Mouse (Mus musculus) cerebellum, adult 8-10 months (tissue): Measurements from ENCODE around the gene Exoc7.

ENCODE experiments used
- DNase-seq: peaks from one replicate; pipeline ENCODE4 v3.0.0; 2022

Gene Exoc7

GRCm38 (mm10) chr11:116274045-116274666 is 32.9 kb downstream of the Exoc7 start, which contains the start of gene Srp68:
Srp68 (minus strand) TSS chr11:116274217.
- DNase-seq = peak; percentile 90

GRCm38 (mm10) chr11:116273469-116274044 is 33.5 kb downstream of the Exoc7 start:
- DNase-seq = no peak

- no peak for DNase-seq
Measured at GRCm38 (mm10) chr11:116272589-116273468, 34.2 kb downstream of the Exoc7 start.

- DNase-seq = no peak
Measured at GRCm38 (mm10) chr11:116269560-116269959, 37.5 kb downstream of the Exoc7 start.

- no peak for DNase-seq
Measured at GRCm38 (mm10) chr11:116268313-116268712, 38.7 kb downstream of the Exoc7 start.

GRCm38 (mm10) chr11:116267637-116268036 is 39.4 kb downstream of the Exoc7 start:
- no peak for DNase-seq

GRCm38 (mm10) chr11:116265850-116266249 is 41.2 kb downstream of the Exoc7 start:
- DNase-seq = no peak

GRCm38 (mm10) chr11:116265352-116265751 is 41.7 kb downstream of the Exoc7 start:
- no peak for DNase-seq

GRCm38 (mm10) chr11:116260259-116260658 is 46.8 kb downstream of the Exoc7 start:
- DNase-seq = no peak

- no peak for DNase-seq
Measured at GRCm38 (mm10) chr11:116259461-116259860, 47.6 kb downstream of the Exoc7 start.

GRCm38 (mm10) chr11:116255982-116256675 is 50.9 kb downstream of the Exoc7 start:
- DNase-seq = no peak

- no peak for DNase-seq
Measured at GRCm38 (mm10) chr11:116255090-116255981, 51.7 kb downstream of the Exoc7 start.

GRCm38 (mm10) chr11:116254627-116255026 is 52.4 kb downstream of the Exoc7 start:
- no peak for DNase-seq

GRCm38 (mm10) chr11:116253076-116253600 is 53.9 kb downstream of the Exoc7 start:
- DNase-seq = no peak

GRCm38 (mm10) chr11:116250898-116251297 is 56.1 kb downstream of the Exoc7 start:
- no peak for DNase-seq

GRCm38 (mm10) chr11:116247502-116248222 is 59.4 kb downstream of the Exoc7 start:
- no peak for DNase-seq

- DNase-seq = no peak
Measured at GRCm38 (mm10) chr11:116245616-116246015, 61.4 kb downstream of the Exoc7 start.

GRCm38 (mm10) chr11:116244580-116244979 is 62.5 kb downstream of the Exoc7 start:
- no peak for DNase-seq

GRCm38 (mm10) chr11:116241744-116242235 is 65.2 kb downstream of the Exoc7 start:
- DNase-seq = no peak

- no peak for DNase-seq
Measured at GRCm38 (mm10) chr11:116239797-116240196, 67.2 kb downstream of the Exoc7 start.
